Mouse (Mus musculus) forebrain, embryonic 14.5 days (tissue): Measurements from ENCODE around the gene Cnpy1. TPM values are rescaled to one million over a fixed set of nuclear protein-coding genes. Genes with fewer than 3 reads are reported as not detected.

Source experiments
- ATAC-seq: fragments of 200-750 bp; cut with Nextera tagmentation; 2 replicates; pipeline ENCODE4 v1.8.0; 2017; ENCODE audit warnings: mild to moderate bottlenecking, moderate library complexity
- DNase-seq: peaks from one replicate; pipeline ENCODE4 v3.0.0-alpha.2; 2015; ENCODE audit warnings: low spot score
- H3K27ac ChIP-seq: fragments of 300-500 bp; sonication (generic); 2 replicates; pipeline ENCODE4 v1.5.1; 2014; ENCODE audit warnings: low read depth, mild to moderate bottlenecking, control low read depth, low read length, moderate library complexity
- H3K27me3 ChIP-seq: fragments of 300-500 bp; sonication (generic); replicated peaks from 2 replicates; pipeline ENCODE4 v1.6.1; 2014; ENCODE audit warnings: low read length, control low read depth, mixed read lengths; ENCODE audit not compliant: control insufficient read depth, insufficient read depth
- H3K36me3 ChIP-seq: fragments of 300-500 bp; sonication (generic); 2 replicates; pipeline ENCODE4 v1.6.1; 2014; ENCODE audit warnings: low read length, control low read depth; ENCODE audit not compliant: control insufficient read depth, insufficient read depth
- H3K4me1 ChIP-seq: fragments of 300-500 bp; sonication (generic); 2 replicates; pipeline ENCODE4 v1.6.1; 2014; ENCODE audit warnings: antibody characterized with exemption, low read length, control low read depth; ENCODE audit not compliant: control insufficient read depth, insufficient read depth
- H3K4me2 ChIP-seq: fragments of 300-500 bp; sonication (generic); 2 replicates; pipeline ENCODE4 v1.6.1; 2014; ENCODE audit warnings: mild to moderate bottlenecking, control low read depth, low read length
- H3K4me3 ChIP-seq: fragments of 300-500 bp; sonication (generic); 2 replicates; pipeline ENCODE4 v1.5.1; 2014; ENCODE audit warnings: low read depth, low read length, control low read depth
- H3K9ac ChIP-seq: fragments of 300-500 bp; sonication (generic); 2 replicates; pipeline ENCODE4 v1.6.1; 2014; ENCODE audit warnings: mild to moderate bottlenecking, low read length, control low read depth, moderate library complexity
- H3K9me3 ChIP-seq: fragments of 300-500 bp; sonication (generic); replicated peaks from 2 replicates; pipeline ENCODE4 v1.6.1; 2016; ENCODE audit warnings: low read length, control low read depth, mixed read lengths; ENCODE audit not compliant: control insufficient read depth
- WGBS: fragments of 180-500 bp; shearing (Covaris S2); extraction: QIAGEN DNeasy Blood & Tissue Kit; methylation state at CpG from one replicate; pipeline ENCODE4 v1.1.7; 2014; 5-methylcytosine and 5-hydroxymethylcytosine counted together
- polyA plus RNA-seq: library from polyadenylated mRNA; unstranded; fragments of >200 nt; fragmentation: Nextera tagmentation; extraction: Ambion mirVana; gene quantifications from 2 replicates; pipeline ENCODE4 v1.2.1, GENCODE M21; 2014

The Cnpy1 gene
- polyA plus RNA-seq, 1 experiment from 2014 or later, result 1.1 TPM

GRCm38 (mm10) chr5:28191201-28192098 is 54.2 kb downstream of the Cnpy1 start:
- no peak overlapping the region for H3K9ac ChIP-seq
- WGBS, result 12% methylated on average over 3 of the region's 3 CpGs
- H3K4me3 ChIP-seq, result no peak overlapping the region
- no peak for DNase-seq
- no peak overlapping the region for H3K4me2 ChIP-seq
- H3K36me3 ChIP-seq, result no peaks in the 10 kb centered on the region
- no peak for ATAC-seq
- no peaks in the 10 kb centered on the region for H3K9me3 ChIP-seq
- no peak overlapping the region for H3K27ac ChIP-seq
- H3K27me3 ChIP-seq, result no peaks in the 10 kb centered on the region; the same call in 1 of the 2 replicates
- no peaks in the 10 kb centered on the region for H3K4me1 ChIP-seq

- H3K27ac ChIP-seq, result no peak overlapping the region
- H3K4me3 ChIP-seq, result no peak overlapping the region
- WGBS, result 6% methylated on average over 7 of the region's 7 CpGs
- peaks cover 67% of the 10 kb centered on the region for H3K27me3 ChIP-seq
- no peaks in the 10 kb centered on the region for H3K36me3 ChIP-seq
- H3K9ac ChIP-seq, result no peak overlapping the region
- no peak overlapping the region for H3K4me2 ChIP-seq
- ATAC-seq (no peak), DNase-seq (no peak)
- H3K4me1 ChIP-seq, result no peaks in the 10 kb centered on the region
- H3K9me3 ChIP-seq, result no peaks in the 10 kb centered on the region
These were observed 66.3 kb downstream of the Cnpy1 start for GRCm38 (mm10) chr5:28179237-28179790.

GRCm38 (mm10) chr5:28178322-28178721 is 67.3 kb downstream of the Cnpy1 start:
- H3K27ac ChIP-seq, result no peak overlapping the region
- DNase-seq (no peak), ATAC-seq (no peak)
- H3K9me3 ChIP-seq, result no peaks in the 10 kb centered on the region
- no peaks in the 10 kb centered on the region for H3K36me3 ChIP-seq
- no peaks in the 10 kb centered on the region for H3K4me1 ChIP-seq
- WGBS, result 17% methylated on average over 5 of the region's 5 CpGs
- no peak overlapping the region for H3K4me2 ChIP-seq
- H3K27me3 ChIP-seq, result peaks cover 77% of the 10 kb centered on the region
- H3K4me3 ChIP-seq, result no peak overlapping the region
- no peak overlapping the region for H3K9ac ChIP-seq

- H3K9me3 ChIP-seq, result no peaks in the 10 kb centered on the region
- H3K27me3 ChIP-seq, result peaks cover 91% of the 10 kb centered on the region
- H3K4me2 ChIP-seq, result no peak overlapping the region
- ATAC-seq, result no peak
- no peak overlapping the region for H3K27ac ChIP-seq
- DNase-seq, result no peak
- 0% methylated on average over 2 of the region's 2 CpGs for WGBS
- no peak overlapping the region for H3K9ac ChIP-seq
- H3K36me3 ChIP-seq, result no peaks in the 10 kb centered on the region
- no peak overlapping the region for H3K4me3 ChIP-seq
- H3K4me1 ChIP-seq, result no peaks in the 10 kb centered on the region
These were observed 69.0 kb downstream of the Cnpy1 start for GRCm38 (mm10) chr5:28176585-28176984.

GRCm38 (mm10) chr5:28176023-28176422 is 69.6 kb downstream of the Cnpy1 start:
- Histone ChIP-seq H3K27ac (no peak overlapping the region), H3K4me1 (no peaks in the 10 kb centered on the region), H3K36me3 (no peaks in the 10 kb centered on the region), H3K4me3 (no peak overlapping the region), H3K9ac (no peak overlapping the region), H3K27me3 (peaks cover 90% of the 10 kb centered on the region), H3K4me2 (no peak overlapping the region), H3K9me3 (no peaks in the 10 kb centered on the region)
- DNase-seq, result no peak
- no peak for ATAC-seq
- 3% methylated on average over 4 of the region's 4 CpGs for WGBS

- Histone ChIP-seq H3K27ac (no peak overlapping the region), H3K27me3 (peaks cover 89% of the 10 kb centered on the region), H3K9me3 (no peaks in the 10 kb centered on the region), H3K36me3 (no peaks in the 10 kb centered on the region), H3K4me3 (no peak overlapping the region), H3K9ac (no peak overlapping the region), H3K4me1 (no peaks in the 10 kb centered on the region), H3K4me2 (no peak overlapping the region)
- no peak for ATAC-seq
- 0% methylated on average over 10 of the region's 10 CpGs for WGBS
- no peak for DNase-seq
These were observed 70.1 kb downstream of the Cnpy1 start for GRCm38 (mm10) chr5:28175570-28175919.

GRCm38 (mm10) chr5:28174876-28175569 is 70.6 kb downstream of the Cnpy1 start:
- Histone ChIP-seq H3K9ac (no peak overlapping the region), H3K4me3 (no peak overlapping the region), H3K36me3 (no peaks in the 10 kb centered on the region), H3K9me3 (no peaks in the 10 kb centered on the region), H3K27ac (no peak overlapping the region), H3K4me1 (no peaks in the 10 kb centered on the region), H3K4me2 (no peak overlapping the region), H3K27me3 (peaks cover 87% of the 10 kb centered on the region)
- DNase-seq, result no peak
- 0% methylated on average over 24 of the region's 24 CpGs for WGBS
- ATAC-seq, result no peak

- H3K9ac ChIP-seq, result no peak overlapping the region
- no peak for ATAC-seq
- no peak overlapping the region for H3K4me2 ChIP-seq
- no peaks in the 10 kb centered on the region for H3K9me3 ChIP-seq
- 0% methylated on average over 8 of the region's 9 CpGs for WGBS
- no peaks in the 10 kb centered on the region for H3K4me1 ChIP-seq
- no peaks in the 10 kb centered on the region for H3K36me3 ChIP-seq
- H3K4me3 ChIP-seq, result no peak overlapping the region
- DNase-seq, result no peak
- H3K27ac ChIP-seq, result no peak overlapping the region
- peaks cover 87% of the 10 kb centered on the region for H3K27me3 ChIP-seq
These were observed 71.5 kb downstream of the Cnpy1 start for GRCm38 (mm10) chr5:28174086-28174485.

GRCm38 (mm10) chr5:28173674-28174073 is 71.9 kb downstream of the Cnpy1 start:
- H3K9ac ChIP-seq, result no peak overlapping the region
- H3K9me3 ChIP-seq, result no peaks in the 10 kb centered on the region
- ATAC-seq, result no peak
- no peak for DNase-seq
- no peak overlapping the region for H3K4me2 ChIP-seq
- no peak overlapping the region for H3K27ac ChIP-seq
- no peak overlapping the region for H3K4me3 ChIP-seq
- H3K4me1 ChIP-seq, result no peaks in the 10 kb centered on the region
- H3K27me3 ChIP-seq, result peaks cover 87% of the 10 kb centered on the region
- WGBS, result 0% methylated on average over 1 of the region's 1 CpGs
- no peaks in the 10 kb centered on the region for H3K36me3 ChIP-seq
